Mouse (Mus musculus): ENCODE data around the gene Noct.

GRCm38 (mm10) chr3:51231499-51231898 is 7.3 kb downstream of the Noct start:
- no peak for TF ChIP-seq E2F4 (IDR thresholded peaks at IDR 0.05; ENCODE audit: insufficient replicate concordance, low read depth, low read length)
- no peak for TF ChIP-seq NELFE (IDR thresholded peaks at IDR 0.05; ENCODE audit: low read depth, low read length)
- TF ChIP-seq CTCF (conservative IDR thresholded peaks at IDR 0.05 in 1 of 2, IDR thresholded peaks at IDR 0.05 in 1 of 2; ENCODE audit: low read depth in 2 of 2, low read length in 2 of 2) = no peak
- TF ChIP-seq USF1 (IDR thresholded peaks at IDR 0.05; ENCODE audit: low read depth, low read length) = no peak
- no peak for TF ChIP-seq MAFK (IDR thresholded peaks at IDR 0.05; ENCODE audit: insufficient replicate concordance, low read length)
- TF ChIP-seq HCFC1 (IDR thresholded peaks at IDR 0.05; ENCODE audit: low read depth, low read length) = no peak
- no peak for TF ChIP-seq POLR2A (IDR thresholded peaks at IDR 0.05; ENCODE audit: low read depth, low read length)
- no peak for TF ChIP-seq EP300 (IDR thresholded peaks at IDR 0.05; ENCODE audit: low read length)
- no peak for TF ChIP-seq ZKSCAN1 (IDR thresholded peaks at IDR 0.05; ENCODE audit: borderline replicate concordance, low read depth, low read length)
- no peak for TF ChIP-seq UBTF (IDR thresholded peaks at IDR 0.05; ENCODE audit: low read depth, low read length)
- no peak for TF ChIP-seq SIN3A (IDR thresholded peaks at IDR 0.05; ENCODE audit: low read length)
- no peak for TF ChIP-seq JUND (conservative IDR thresholded peaks at IDR 0.05; ENCODE audit: low read depth, low read length)
- TF ChIP-seq CHD2 (IDR thresholded peaks at IDR 0.05; ENCODE audit: low read length) = no peak
- TF ChIP-seq TCF12 (IDR thresholded peaks at IDR 0.05; ENCODE audit: low read depth, low read length) = no peak

All from CH12.LX (cell line).